Mouse (Mus musculus): Measurements from ENCODE around the gene Rab38.

DNA sequence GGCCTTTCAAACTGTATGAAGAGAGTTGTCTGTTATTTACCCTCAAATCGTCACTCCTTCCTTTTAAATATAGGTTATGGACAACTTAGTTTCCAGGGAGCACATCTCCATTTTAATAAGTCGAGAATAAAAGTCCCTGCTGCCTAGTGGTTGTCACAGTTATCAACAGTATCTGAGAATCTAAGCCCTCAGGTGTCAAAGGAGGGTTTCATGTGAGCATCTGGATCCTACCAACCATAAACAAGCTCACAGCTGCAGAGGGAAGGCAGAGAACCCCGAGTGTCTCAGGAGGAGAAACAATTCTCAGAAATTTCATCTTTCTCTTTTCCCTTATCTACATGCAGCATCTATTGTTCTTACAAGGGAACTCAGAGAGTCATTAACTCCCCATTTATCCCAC lies 106.7 kb downstream of the Rab38 start:
- no peak for TF ChIP-seq CTCF (IDR thresholded peaks at IDR 0.05; ENCODE audit: control insufficient read depth, insufficient read depth, low read length)
- no peak for TF ChIP-seq POLR2A (IDR thresholded peaks at IDR 0.05; ENCODE audit: borderline replicate concordance, control insufficient read depth, low read depth, low read length)

Data from bone marrow, adult 2 months (tissue).